Mouse (Mus musculus) liver, adult 2 months (tissue): Measurements from ENCODE around the gene Cyp2d10. TPM values are rescaled to one million over a fixed set of nuclear protein-coding genes. Genes with fewer than 3 reads are reported as not detected.
"Not testable (repeated sequence)": the region's sequence is repeated elsewhere in the genome, so short reads cannot be mapped to it uniquely, and the experiment has no call there.

Experiments
- DNase-seq: peaks from one replicate; pipeline ENCODE4 v3.0.0-alpha.2; 2011; ENCODE audit warnings: low read depth, low spot score; ENCODE audit errors: extremely low read depth
- H3K27ac ChIP-seq: fragments of 200-500 bp; replicated peaks from 2 replicates; pipeline ENCODE4 v1.5.1; 2012; ENCODE audit warnings: low read depth, mild to moderate bottlenecking, control low read depth, inconsistent platforms, low read length; ENCODE audit not compliant: insufficient read depth
- H3K27me3 ChIP-seq: fragments of 200-500 bp; 2 replicates; pipeline ENCODE4 v1.6.1; 2012; ENCODE audit warnings: mild to moderate bottlenecking, moderate library complexity, low read length, inconsistent platforms; ENCODE audit not compliant: control insufficient read depth, insufficient read depth
- H3K36me3 ChIP-seq: fragments of 200-500 bp; 2 replicates; pipeline ENCODE4 v1.6.1; 2012; ENCODE audit warnings: low read length, inconsistent platforms; ENCODE audit not compliant: control insufficient read depth, insufficient read depth
- H3K4me1 ChIP-seq: fragments of 200-500 bp; 2 replicates; pipeline ENCODE4 v1.6.1; 2011; ENCODE audit warnings: low read length; ENCODE audit not compliant: control insufficient read depth, insufficient read depth
- H3K4me3 ChIP-seq: fragments of 200-500 bp; 2 replicates; pipeline ENCODE4 v1.5.1; 2011; ENCODE audit warnings: low read depth, mild to moderate bottlenecking, control low read depth, low read length, moderate library complexity; ENCODE audit not compliant: insufficient read depth
- H3K79me2 ChIP-seq: fragments of 200-500 bp; 2 replicates; pipeline ENCODE4 v1.6.1; 2012; ENCODE audit warnings: inconsistent platforms, mild to moderate bottlenecking, low read length, moderate library complexity; ENCODE audit not compliant: control insufficient read depth, insufficient read depth
- H3K9ac ChIP-seq: fragments of 200-500 bp; 2 replicates; pipeline ENCODE4 v1.6.1; 2012; ENCODE audit warnings: low read depth, mild to moderate bottlenecking, control low read depth, inconsistent platforms, low read length
- CTCF ChIP-seq: fragments of 200-500 bp; IDR thresholded peaks from 2 replicates; pipeline ENCODE4 v1.5.1; 2011; ENCODE audit warnings: low read depth, low read length, control low read depth
- POLR2A ChIP-seq: fragments of 200-500 bp; IDR thresholded peaks from 2 replicates; pipeline ENCODE4 v1.6.1; 2011; ENCODE audit warnings: low read length, control low read depth; ENCODE audit not compliant: insufficient read depth; ENCODE audit errors: extremely low read depth
- WGBS: fragments of 180-500 bp; shearing (Covaris S2); methylation state at CpG from one replicate; pipeline ENCODE4 v1.1.7; 2018; 5-methylcytosine and 5-hydroxymethylcytosine counted together
- polyA plus RNA-seq: library from polyadenylated mRNA; depleted of rRNA; stranded (reverse); fragments of >200 nt; gene quantifications from 2 replicates; pipeline ENCODE4 v1.2.3, GENCODE M21; 2012; rRNA removed
- total RNA-seq: library from RNA; depleted of rRNA; stranded (reverse); fragments of >200 nt; gene quantifications from 2 replicates; pipeline ENCODE4 v1.2.3, GENCODE M21; 2014; rRNA removed

The Cyp2d10 gene
- total RNA-seq (729 and 912 TPM in 2 replicates), polyA plus RNA-seq (1,682 and 1,823 TPM in 2 replicates)

- peak within 1 kb of the TSS; percentile 83 for H3K4me3 ChIP-seq
- peaks cover 7% of the 10 kb centered on the region; the same call in 1 of the 2 replicates for H3K79me2 ChIP-seq
- peak within 1 kb of the TSS; percentile 94 for H3K27ac ChIP-seq
- peaks cover 29% of the 10 kb centered on the region for H3K4me1 ChIP-seq
- H3K9ac ChIP-seq = peak within 1 kb of the TSS; percentile 97
- peak; percentile 97 for DNase-seq
- peaks cover 18% of the 10 kb centered on the region for H3K36me3 ChIP-seq
- 21% methylated on average over 6 of the region's 6 CpGs for WGBS
- TF ChIP-seq CTCF (no peak), POLR2A (peak; percentile 91)
- no peaks in the 10 kb centered on the region for H3K27me3 ChIP-seq
These were observed at the start of gene Cyp2d10 for GRCm38 (mm10) chr15:82406981-82407380. TSS of gene Cyp2d10 (minus strand) at chr15:82407195.

DNA sequence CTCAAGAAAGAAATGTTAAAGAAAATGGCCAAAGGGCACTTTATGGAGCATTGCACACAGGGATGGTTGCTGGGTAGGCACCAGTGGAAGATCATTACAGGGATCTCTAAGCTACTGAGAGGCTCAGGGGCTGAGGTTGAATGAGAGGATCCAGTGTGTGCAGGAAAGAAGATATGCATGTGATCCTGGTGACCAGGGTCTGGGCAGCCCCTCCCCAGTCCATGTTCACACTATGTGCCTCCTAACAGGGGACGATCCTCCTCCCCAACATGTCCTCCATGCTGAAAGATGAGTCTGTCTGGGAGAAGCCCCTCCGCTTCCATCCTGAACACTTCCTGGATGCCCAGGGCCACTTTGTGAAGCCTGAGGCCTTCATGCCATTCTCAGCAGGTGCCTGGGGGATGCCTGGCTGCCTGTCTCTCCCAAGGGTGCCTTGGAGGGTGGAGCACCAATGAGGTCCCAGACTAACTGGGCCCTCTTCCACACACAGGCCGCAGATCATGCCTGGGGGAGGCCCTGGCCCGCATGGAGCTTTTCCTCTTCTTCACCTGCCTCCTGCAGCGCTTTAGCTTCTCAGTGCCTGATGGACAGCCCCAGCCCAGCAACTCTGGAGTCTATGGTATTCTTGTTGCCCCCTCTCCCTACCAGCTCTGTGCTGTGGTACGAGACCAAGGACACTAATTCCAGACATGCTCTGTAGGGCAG is 49.2 kb upstream of the Cyp2d10 start:
- peaks cover 10% of the 10 kb centered on the region; the same call in 1 of the 2 replicates for H3K4me1 ChIP-seq
- not testable (repeated sequence) for DNase-seq, H3K27me3 ChIP-seq, H3K79me2 ChIP-seq, H3K4me3 ChIP-seq
- H3K27ac ChIP-seq = peak overlapping the region; percentile 36
- 83% methylated on average over 6 of the region's 6 CpGs for WGBS
- peak overlapping the region; percentile 30; the same call in 1 of the 2 replicates for H3K9ac ChIP-seq
- peaks cover 32% of the 10 kb centered on the region for H3K36me3 ChIP-seq

- 43% methylated on average over 6 of the region's 6 CpGs for WGBS
- not testable (repeated sequence) for H3K79me2 ChIP-seq, H3K27me3 ChIP-seq
- Histone ChIP-seq H3K4me1 (peaks cover 19% of the 10 kb centered on the region), H3K9ac (peak overlapping the region; percentile 81), H3K36me3 (peaks cover 32% of the 10 kb centered on the region), H3K27ac (peak overlapping the region; percentile 96), H3K4me3 (peak overlapping the region; percentile 84)
- peak; percentile 21 for DNase-seq
These were observed 46.5 kb upstream of the Cyp2d10 start for GRCm38 (mm10) chr15:82453501-82453900.

- peak overlapping the region; percentile 84 for H3K4me3 ChIP-seq
- H3K9ac ChIP-seq = peak overlapping the region; percentile 81
- not testable (repeated sequence) for H3K79me2 ChIP-seq, H3K27me3 ChIP-seq
- 10% methylated on average over 1 of the region's 1 CpGs for WGBS
- H3K27ac ChIP-seq = peak overlapping the region; percentile 96
- DNase-seq = peak; percentile 91
- peak; percentile 48; the same call in 1 of the 2 replicates for TF ChIP-seq POLR2A
- peaks cover 21% of the 10 kb centered on the region for H3K4me1 ChIP-seq
- peaks cover 32% of the 10 kb centered on the region for H3K36me3 ChIP-seq
These were observed 45.1 kb upstream of the Cyp2d10 start for GRCm38 (mm10) chr15:82452133-82452532.

- WGBS = 21% methylated on average over 2 of the region's 2 CpGs
- DNase-seq = peak; percentile 95
- H3K9ac ChIP-seq, H3K4me3 ChIP-seq, H3K79me2 ChIP-seq, H3K27me3 ChIP-seq: not testable (repeated sequence)
- Histone ChIP-seq H3K36me3 (peaks cover 18% of the 10 kb centered on the region), H3K27ac (peak overlapping the region; percentile 88), H3K4me1 (peaks cover 15% of the 10 kb centered on the region)
These were observed 43.0 kb upstream of the Cyp2d10 start for GRCm38 (mm10) chr15:82450045-82450444.

DNA sequence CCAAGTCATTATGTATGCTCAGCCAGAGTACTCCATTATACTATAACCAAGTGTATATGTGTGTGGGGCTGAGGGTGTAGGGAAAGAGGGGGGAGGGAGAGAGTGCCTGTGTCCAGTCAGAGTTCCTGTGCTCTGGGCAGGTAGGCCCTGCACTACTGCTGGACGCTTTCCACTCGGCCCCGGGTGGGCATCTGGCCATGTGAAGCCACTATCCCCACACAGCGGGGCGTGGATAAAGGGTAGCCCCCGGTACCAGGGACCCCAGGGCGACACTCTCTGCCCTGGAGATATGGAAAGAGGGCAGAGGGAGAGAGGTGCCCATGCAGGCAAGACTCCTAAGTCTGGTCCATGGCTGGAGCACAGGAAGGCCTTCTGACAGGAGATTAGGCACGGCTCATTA is 38.2 kb upstream of the Cyp2d10 start:
- no peaks in the 10 kb centered on the region for H3K27me3 ChIP-seq
- H3K4me3 ChIP-seq = no peak overlapping the region
- 94% methylated on average over 8 of the region's 8 CpGs for WGBS
- H3K4me1 ChIP-seq = peaks cover 38% of the 10 kb centered on the region
- H3K36me3 ChIP-seq = no peaks in the 10 kb centered on the region
- DNase-seq = no peak
- H3K79me2 ChIP-seq = no peaks in the 10 kb centered on the region
- H3K9ac ChIP-seq = no peak overlapping the region
- no peak overlapping the region; the same call in 1 of the 2 replicates for H3K27ac ChIP-seq
- TF ChIP-seq CTCF = no peak
- no peak for TF ChIP-seq POLR2A
